Mouse (Mus musculus): Measurements from ENCODE around the gene Hs3st4.

The Hs3st4 gene

DNA sequence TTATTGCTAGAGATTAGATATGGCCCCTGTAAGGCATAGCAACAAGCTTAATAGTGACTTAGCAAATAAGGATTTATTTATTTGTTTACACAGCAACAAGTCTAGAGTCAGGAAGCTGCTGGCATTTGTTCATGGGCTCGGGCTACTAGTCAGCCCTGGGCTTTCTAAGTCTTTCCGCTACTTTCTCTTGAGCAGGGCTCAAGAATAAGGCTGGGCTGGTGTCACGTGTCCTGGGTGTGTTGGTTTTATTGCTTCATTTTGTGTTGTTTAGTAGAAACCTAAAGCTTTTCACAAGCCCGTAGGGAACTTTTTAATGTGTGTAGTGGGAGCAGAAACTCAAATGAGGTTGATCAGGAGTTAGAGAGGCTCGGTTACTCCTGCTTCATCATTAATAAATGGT is 153.5 kb downstream of the Hs3st4 start:
- DNase-seq (ENCODE audit: low read depth, low spot score) = no peak

- DNase-seq (ENCODE audit: low read depth, low spot score) = no peak
Observed at GRCm38 (mm10) chr7:124141229-124141628, 158.6 kb downstream of the Hs3st4 start.

GRCm38 (mm10) chr7:124150901-124151300 is 168.2 kb downstream of the Hs3st4 start:
- no peak for DNase-seq (ENCODE audit: low read depth, low spot score)

DNA sequence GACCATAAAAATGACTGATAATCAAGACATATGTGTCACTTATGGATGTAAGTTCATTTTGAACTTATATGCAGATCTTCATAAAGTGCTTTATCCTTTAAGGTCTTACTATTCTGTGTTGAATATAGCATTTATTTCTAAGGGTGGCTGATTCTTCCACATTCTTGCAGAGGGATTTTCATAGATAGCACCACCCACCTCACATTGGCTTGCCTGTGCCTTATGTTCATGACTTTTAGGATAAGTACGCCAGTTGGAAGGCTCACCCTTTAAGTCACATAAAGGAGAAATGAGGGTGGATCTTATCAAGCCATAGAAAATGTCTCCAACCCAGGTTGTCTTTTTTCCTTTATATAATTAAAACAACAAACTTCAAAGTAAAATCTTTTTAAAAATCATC is 180.6 kb downstream of the Hs3st4 start:
- DNase-seq (ENCODE audit: low read depth, low spot score) = no peak

DNA sequence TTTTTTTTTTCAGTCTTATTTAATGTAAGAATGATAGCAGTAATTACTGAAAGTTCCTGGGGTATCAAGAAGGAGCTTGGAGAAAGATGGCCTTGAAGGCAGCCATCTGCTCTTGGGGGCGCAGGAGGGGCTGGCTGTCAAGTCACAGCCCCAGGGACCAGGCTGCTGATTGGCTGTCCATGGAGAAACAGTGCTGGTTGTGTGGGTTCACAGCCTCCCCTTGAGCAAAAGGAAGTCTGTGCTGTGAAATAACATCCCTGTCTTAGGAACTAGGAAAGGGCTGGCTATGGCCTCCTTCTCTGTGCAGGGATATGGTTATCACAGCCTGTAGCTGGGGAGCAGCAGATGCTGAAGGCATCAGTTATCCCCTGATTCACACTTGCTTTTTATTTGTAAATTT is 183.6 kb downstream of the Hs3st4 start:
- no peak for DNase-seq (ENCODE audit: low read depth, low spot score)

- no peak for DNase-seq (ENCODE audit: low read depth, low spot score)
Observed at GRCm38 (mm10) chr7:124168796-124169195, 186.1 kb downstream of the Hs3st4 start.

- DNase-seq (ENCODE audit: low read depth, low spot score) = no peak
Observed at GRCm38 (mm10) chr7:124170001-124170400, 187.3 kb downstream of the Hs3st4 start.

- no peak for DNase-seq (ENCODE audit: low read depth, low spot score)
Observed at GRCm38 (mm10) chr7:124171992-124172391, 189.3 kb downstream of the Hs3st4 start.

DNA sequence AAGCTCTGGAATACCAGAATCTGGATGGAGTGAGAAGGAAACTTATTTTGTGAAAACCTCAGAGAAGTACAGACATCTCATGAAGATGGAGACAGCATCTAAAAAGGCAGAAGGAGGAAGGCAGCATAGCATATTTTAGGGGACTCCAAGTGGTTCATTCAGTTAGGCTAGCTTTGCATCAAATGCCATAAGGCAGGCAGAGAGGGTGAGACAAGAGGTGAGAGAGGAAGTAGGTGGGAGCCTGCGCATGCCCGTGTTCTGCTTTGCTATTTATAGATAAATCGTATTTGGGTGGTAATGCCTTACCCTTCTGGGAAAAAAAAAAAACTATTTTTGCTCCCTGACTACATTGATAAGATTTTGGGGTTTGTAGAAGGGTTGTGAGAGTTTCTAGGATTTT is 198.3 kb downstream of the Hs3st4 start:
- DNase-seq (ENCODE audit: low read depth, low spot score) = no peak

GRCm38 (mm10) chr7:124184693-124185092 is 202.0 kb downstream of the Hs3st4 start:
- no peak for DNase-seq (ENCODE audit: low read depth, low spot score)

DNA sequence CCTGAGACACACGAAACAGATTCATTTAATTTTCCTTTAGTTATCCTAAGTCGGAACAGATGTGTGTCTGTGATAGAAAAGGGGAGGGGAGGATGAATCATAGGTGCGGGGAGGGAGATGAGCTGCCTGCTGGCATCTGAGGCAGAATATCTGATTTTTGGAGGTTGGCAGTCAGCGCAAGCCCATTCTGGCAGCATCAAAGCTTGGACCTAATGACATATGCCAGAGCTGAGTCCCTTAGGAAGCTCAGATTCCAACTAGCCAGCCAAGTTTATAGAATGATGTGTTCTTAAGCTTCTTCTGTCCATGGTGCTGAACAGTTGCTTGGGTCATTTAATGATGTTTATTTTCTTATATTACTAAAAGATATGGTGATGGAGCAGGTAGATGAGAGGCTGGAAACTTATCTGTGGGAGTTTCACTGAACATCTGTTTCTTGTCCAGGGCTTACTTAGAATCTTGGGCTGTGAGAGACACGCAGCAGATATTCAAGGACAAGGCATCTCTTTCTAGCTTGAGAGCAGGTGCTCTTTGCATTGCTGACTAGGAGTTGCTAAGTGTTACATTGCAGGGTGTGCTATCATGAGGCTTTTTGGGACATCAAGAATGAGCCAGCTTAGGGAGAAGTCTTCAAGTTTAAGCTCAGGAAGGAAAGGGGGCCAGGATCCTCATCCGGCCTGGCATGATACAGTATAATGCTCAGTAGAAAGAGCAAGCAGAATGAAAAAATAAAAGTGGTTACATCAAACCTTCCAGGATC is 216.3 kb downstream of the Hs3st4 start:
- peak; percentile 5 for DNase-seq (ENCODE audit: low read depth, low spot score)

DNA sequence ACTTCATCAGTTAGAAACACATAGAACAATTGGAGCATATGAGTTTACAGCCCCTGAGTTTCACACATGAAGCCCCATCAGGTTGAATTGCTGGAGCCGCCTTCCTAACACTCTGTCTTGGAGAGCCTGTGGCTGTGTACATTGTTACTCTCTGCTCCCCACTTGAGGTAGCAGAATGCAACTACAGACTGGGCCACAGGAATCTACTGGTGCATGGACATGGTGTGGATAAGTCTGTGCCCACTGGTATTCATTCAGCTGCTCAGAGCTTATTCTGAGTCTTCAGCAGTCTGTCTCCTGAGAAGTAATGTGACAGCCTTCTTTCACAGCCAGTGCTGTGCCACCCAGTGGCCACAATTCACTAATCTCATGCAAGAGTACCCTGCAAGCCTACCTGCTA is 234.3 kb downstream of the Hs3st4 start:
- DNase-seq (ENCODE audit: low read depth, low spot score) = peak; percentile 24

DNA sequence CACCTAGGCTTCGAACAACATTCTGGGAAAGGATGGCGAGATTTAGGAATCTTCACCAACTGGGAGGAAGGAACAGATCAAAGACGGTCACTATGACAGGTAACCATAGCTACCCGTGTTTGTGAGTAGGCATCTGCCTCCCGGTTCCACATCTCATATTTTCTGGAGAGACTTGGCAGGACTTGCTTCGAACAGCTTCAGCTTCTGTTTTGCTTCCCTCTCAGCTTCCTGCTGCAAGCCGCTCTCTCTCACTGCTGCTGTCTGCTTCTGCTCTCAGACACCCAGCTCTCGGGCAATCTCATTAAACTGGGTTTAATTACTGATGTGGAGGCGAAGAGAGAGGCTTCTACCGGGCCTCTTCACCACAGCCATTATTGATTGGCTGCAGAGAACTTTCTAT is 237.9 kb downstream of the Hs3st4 start:
- no peak for DNase-seq (ENCODE audit: low read depth, low spot score)

DNA sequence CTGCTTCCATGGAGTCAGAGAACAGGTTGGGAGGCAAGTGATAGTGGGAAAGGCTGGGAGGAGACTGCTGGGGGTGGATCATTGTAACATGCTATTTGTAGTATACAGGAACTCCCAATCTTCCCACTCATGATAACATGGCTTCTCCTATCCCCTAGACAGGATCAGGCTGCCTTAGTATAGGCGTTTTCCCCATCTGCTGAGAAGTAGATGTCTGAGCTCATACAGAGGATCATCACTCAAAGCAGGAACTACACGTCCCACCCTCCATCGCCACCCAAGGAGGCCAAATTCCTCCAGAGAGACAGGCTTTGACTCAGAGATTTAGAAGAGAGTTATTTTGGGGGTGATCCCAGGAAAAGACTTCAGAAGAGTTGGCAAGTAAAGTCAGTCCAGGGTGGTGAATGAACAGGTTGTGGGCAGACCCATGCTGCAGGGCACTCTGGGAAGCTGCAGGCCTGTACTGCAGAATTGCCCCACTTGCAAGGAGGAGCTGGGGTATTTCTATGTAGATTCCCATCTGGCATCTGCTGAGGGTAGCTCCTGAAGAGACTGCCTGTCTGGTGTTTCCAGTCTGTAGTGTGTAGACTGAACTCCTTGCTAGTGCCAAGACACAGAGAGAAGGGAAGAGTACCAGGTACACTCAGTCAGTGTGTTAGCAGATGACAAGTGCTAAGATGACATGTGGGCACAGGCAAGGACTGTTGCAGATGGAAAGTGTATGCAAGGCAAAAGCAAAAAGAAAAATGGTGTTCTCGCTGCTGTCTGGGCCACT is 255.4 kb downstream of the Hs3st4 start:
- no peak for DNase-seq (ENCODE audit: low read depth, low spot score)

GRCm38 (mm10) chr7:124239903-124240647 is 257.4 kb downstream of the Hs3st4 start:
- no peak for DNase-seq (ENCODE audit: low read depth, low spot score)

DNA sequence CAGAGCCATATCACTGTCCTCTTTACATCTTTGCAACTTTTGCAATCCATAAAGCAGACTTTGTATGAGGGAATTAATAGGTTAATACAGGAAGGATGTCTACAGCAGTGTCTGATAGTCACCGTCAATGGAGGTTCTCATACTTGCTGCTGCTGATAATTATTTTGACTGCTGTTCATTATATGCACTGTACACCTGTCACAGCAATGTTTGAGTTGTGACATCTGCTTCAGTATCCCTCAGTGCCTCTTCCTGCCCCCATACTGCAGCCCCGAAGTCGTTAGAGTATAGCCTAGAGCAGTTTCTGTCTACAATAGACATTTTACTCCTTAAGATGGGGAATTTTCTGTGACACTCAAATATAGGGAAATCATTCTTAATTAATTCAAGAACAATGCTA is 267.2 kb downstream of the Hs3st4 start:
- no peak for DNase-seq (ENCODE audit: low read depth, low spot score)

DNA sequence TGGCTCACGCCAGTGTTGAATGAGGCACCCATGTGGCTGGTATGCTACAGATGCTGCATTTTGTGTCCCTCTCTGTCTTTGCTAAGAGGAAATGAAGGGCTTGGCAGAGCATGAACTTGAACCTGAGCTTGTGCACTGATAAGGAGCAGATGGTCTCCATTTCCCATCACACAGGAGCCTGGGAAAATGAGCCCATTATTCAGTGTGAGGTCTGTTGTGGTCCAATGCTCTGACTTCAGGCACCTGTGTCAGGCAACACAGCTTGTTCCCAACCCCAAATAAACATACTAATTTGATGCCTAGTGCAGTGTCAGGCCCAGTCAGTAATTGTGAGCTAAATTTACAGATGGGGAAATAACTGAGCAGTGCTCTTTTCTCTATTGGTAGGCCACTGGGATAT is 267.9 kb downstream of the Hs3st4 start:
- DNase-seq (ENCODE audit: low read depth, low spot score) = no peak

- DNase-seq (ENCODE audit: low read depth, low spot score) = no peak
Observed at GRCm38 (mm10) chr7:124258419-124258818, 275.8 kb downstream of the Hs3st4 start.

DNA sequence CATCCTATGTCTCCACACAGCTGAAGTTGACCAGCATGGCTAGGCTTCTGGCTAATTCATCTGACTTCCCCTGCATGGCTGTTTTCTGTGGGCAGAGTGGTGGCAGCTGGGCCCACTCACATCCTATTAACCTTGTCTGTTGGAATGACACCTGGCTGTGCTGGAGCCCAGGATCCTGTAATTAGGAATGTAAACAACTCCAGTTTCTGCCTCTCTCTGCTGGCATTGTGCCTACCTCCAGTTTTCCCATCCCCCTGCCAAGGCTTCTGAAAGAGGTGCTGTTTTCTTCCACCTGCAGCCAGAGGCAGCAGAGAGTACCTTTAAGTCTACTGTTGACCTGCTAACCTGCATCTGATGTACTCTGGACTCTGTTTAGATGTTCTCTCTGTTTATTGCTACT is 288.1 kb downstream of the Hs3st4 start:
- DNase-seq (ENCODE audit: low read depth, low spot score) = no peak

DNA sequence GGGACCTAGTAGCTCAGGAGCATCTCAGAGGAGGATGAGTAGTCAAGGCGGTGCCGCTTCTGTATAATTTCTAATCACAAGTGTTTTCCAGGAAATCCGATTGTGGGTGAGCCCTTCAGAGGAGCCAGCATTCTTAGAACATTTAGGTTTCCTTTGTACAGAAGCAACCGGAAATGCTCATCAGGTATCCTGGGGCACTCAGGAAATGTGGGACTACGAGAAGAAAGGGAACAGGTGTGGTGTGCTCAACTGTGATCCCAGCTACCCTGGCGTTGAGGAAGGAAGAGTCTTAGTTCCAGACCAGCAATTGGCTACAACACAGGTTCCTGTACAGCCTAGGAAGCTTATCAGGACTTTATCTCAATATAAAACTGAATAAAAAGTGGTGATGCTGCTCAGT is 307.2 kb downstream of the Hs3st4 start:
- peak; percentile 5 for DNase-seq (ENCODE audit: low read depth, low spot score)

GRCm38 (mm10) chr7:124319451-124319850 is 336.8 kb downstream of the Hs3st4 start:
- no peak for DNase-seq (ENCODE audit: low read depth, low spot score)

DNA sequence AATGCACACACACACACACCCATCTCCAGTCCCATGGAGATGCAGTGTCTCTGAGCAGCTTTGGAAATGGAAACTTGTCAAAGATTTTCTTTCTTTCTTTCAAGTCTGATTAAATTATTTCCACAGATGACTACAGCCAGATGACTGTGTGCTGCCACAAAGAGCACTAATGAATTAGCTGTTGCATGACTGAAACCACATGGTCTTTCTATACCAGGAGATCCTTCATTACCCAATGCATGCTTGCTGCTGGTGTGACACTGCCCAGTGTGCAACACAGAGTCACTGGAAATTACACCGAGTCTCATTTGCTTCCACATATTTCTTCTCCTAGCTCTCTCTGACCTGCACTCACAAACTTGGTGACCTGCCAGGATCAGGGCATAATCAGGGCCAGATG is 353.0 kb downstream of the Hs3st4 start:
- no peak for DNase-seq (ENCODE audit: low read depth, low spot score)

Measured in ES-CJ7 (cell line).